Mouse (Mus musculus): ENCODE data around the gene Larp6. TPM values are rescaled to one million over a fixed set of nuclear protein-coding genes. Genes with fewer than 3 reads are reported as not detected.

Gene Larp6
- polyA plus RNA-seq, 1 experiment from 2014 or later, result 1.3 TPM

DNA sequence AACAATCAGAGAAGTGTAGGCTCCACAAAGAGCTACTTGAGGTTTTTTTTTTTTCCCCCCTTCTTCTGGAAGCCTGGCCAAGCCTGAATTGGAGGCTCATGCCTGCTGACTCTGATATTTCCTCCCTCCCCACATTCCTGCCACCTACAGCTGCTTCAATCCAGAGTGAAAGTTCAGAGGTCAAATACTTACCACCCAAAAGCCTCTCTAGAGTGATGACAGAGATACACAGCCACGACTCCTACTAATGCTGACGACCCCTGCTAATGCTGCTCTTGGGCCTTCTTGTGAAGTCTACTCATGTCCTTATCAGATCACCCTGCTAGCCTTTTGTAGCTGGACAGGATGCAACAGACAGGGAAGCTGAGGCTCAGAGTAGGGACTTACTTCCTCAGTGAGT is 52.4 kb downstream of the Larp6 start:
- Histone ChIP-seq H3K9me3 (ENCODE audit: control insufficient read depth, low read length) (no peaks in the 10 kb centered on the region), H3K27ac (ENCODE audit: low read length) (0 out of 2 replicates have a peak overlapping the region, but pooled peaks have one; percentile 5), H3K4me1 (replicated peaks; ENCODE audit: control insufficient read depth, insufficient read depth, low read length) (peaks cover 13% of the 10 kb centered on the region), H3K4me2 (ENCODE audit: low read depth, low read length) (no peak overlapping the region), H3K9ac (ENCODE audit: low read length) (no peak overlapping the region), H3K27me3 (ENCODE audit: control insufficient read depth, insufficient read depth, low read depth, low read length) (no peaks in the 10 kb centered on the region), H3K4me3 (ENCODE audit: low read length) (no peak overlapping the region), H3K36me3 (ENCODE audit: control insufficient read depth, insufficient read depth, low read length) (no peaks in the 10 kb centered on the region)
- peak; percentile 48 for ATAC-seq (ENCODE audit: low read depth)
- WGBS, result 3% methylated on average over 2 of the region's 2 CpGs

DNA sequence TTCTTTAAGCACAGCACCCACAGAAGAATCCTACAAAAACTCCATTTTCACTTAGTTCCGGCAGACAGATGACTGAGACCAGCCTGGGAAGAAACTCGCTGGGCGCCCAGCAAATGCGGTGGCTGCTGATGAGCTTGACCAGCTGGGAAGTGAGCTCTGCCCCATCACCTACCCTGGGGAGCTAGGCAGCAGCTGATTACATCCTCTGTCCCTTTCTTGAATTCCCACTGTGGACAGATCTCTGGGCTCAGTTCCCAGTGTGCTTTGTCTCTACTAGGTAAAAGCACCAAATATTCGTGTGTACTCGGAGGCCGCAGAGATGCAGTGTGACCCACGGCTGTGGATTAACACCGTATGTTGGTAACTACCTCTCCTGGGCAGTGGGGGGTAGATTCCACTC is 55.6 kb downstream of the Larp6 start:
- Histone ChIP-seq H3K9ac (ENCODE audit: low read length) (no peak overlapping the region), H3K4me1 (replicated peaks; ENCODE audit: control insufficient read depth, insufficient read depth, low read length) (peaks cover 13% of the 10 kb centered on the region), H3K27ac (ENCODE audit: low read length) (peak overlapping the region; percentile 2; the same call in 1 of the 2 replicates), H3K9me3 (ENCODE audit: control insufficient read depth, low read length) (0 out of 2 replicates have a peak, but pooled peaks cover 2% of the 10 kb centered on the region), H3K4me2 (ENCODE audit: low read depth, low read length) (no peak overlapping the region), H3K36me3 (ENCODE audit: control insufficient read depth, insufficient read depth, low read length) (no peaks in the 10 kb centered on the region), H3K27me3 (ENCODE audit: control insufficient read depth, insufficient read depth, low read depth, low read length) (no peaks in the 10 kb centered on the region), H3K4me3 (ENCODE audit: low read length) (no peak overlapping the region)
- ATAC-seq (ENCODE audit: low read depth), result 0 out of 2 replicates have a peak, but pooled peaks have one; percentile 22
- 45% methylated on average over 9 of the region's 9 CpGs for whole genome bisulfite sequencing

DNA sequence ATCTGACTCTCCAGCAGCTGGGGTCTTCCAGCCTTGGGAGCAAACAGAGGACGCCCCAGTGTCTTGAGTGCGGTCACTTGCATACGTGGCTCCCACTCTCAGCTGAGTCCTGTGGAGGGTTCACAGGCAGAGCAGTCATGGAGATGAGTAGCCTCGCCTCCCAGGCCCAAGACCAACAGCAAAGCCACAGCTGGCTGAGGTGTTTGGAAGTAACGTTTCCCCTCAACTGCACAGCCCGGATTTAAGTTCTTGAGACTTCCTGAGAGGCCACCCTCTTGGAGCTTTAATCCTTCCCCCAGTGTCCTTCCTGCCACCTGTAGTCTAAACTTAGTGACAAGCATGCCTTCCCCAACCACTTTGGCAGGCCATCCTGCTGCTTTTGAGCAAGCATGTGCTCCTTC is 56.9 kb downstream of the Larp6 start:
- Histone ChIP-seq H3K9ac (ENCODE audit: low read length) (no peak overlapping the region), H3K27me3 (ENCODE audit: control insufficient read depth, insufficient read depth, low read depth, low read length) (no peaks in the 10 kb centered on the region), H3K4me3 (ENCODE audit: low read length) (no peak overlapping the region), H3K27ac (ENCODE audit: low read length) (peak overlapping the region; percentile 45; the same call in 1 of the 2 replicates), H3K36me3 (ENCODE audit: control insufficient read depth, insufficient read depth, low read length) (no peaks in the 10 kb centered on the region), H3K9me3 (ENCODE audit: control insufficient read depth, low read length) (0 out of 2 replicates have a peak, but pooled peaks cover 2% of the 10 kb centered on the region), H3K4me2 (ENCODE audit: low read depth, low read length) (no peak overlapping the region), H3K4me1 (replicated peaks; ENCODE audit: control insufficient read depth, insufficient read depth, low read length) (peaks cover 13% of the 10 kb centered on the region)
- ATAC-seq (ENCODE audit: low read depth), result 0 out of 2 replicates have a peak, but pooled peaks have one; percentile 20
- WGBS, result 54% methylated on average over 6 of the region's 6 CpGs

DNA sequence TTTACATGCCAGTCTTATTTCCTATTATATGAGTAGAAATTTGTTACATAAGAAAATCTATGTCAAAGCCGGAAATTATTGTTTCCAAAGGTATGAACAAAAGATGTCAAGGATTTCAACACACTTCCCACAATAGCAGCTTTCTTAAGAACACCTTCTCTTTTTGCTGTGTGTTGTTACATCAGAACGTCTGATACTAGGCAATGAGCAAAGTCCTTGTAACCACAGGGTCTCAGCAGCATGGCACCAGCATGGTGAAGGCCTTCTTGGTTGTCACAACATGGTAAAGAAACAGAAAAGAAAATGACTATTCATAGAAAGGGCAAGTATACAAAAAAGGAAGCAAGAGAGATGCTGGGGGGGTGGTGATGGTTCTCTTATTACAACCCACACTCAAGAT is 60.9 kb downstream of the Larp6 start:
- no peaks in the 10 kb centered on the region for H3K36me3 ChIP-seq (ENCODE audit: control insufficient read depth, insufficient read depth, low read length)
- H3K4me1 ChIP-seq (replicated peaks; ENCODE audit: control insufficient read depth, insufficient read depth, low read length), result peaks cover 5% of the 10 kb centered on the region
- 0 out of 2 replicates have a peak, but pooled peaks cover 2% of the 10 kb centered on the region for H3K9me3 ChIP-seq (ENCODE audit: control insufficient read depth, low read length)
- H3K9ac ChIP-seq (ENCODE audit: low read length), result no peak overlapping the region
- H3K4me3 ChIP-seq (ENCODE audit: low read length), result no peak overlapping the region
- WGBS, result 86% methylated on average over 2 of the region's 2 CpGs
- no peaks in the 10 kb centered on the region for H3K27me3 ChIP-seq (ENCODE audit: control insufficient read depth, insufficient read depth, low read depth, low read length)
- no peak overlapping the region for H3K27ac ChIP-seq (ENCODE audit: low read length)
- H3K4me2 ChIP-seq (ENCODE audit: low read depth, low read length), result no peak overlapping the region
- no peak for ATAC-seq (ENCODE audit: low read depth)

DNA sequence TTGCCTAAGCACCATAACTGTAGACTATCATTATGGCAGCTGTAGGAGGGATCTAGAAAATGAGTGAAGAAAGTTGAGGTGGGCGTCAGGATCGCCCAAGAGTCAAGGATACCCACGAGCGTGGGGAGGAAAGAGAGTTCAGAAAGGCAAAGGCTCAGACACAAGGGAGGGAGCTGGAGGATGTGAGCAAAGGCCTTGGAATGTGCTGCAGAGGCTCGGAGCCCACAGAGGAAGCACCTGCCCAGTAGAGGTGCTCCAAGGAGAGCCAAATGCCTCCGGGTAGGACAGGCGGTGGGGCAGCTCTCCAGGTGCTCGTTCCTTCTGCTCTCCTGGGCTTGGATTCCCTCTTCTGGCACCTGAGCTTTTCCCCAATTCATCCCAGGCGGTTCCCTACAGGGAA is 64.1 kb downstream of the Larp6 start:
- ATAC-seq (ENCODE audit: low read depth), result no peak
- Histone ChIP-seq H3K27me3 (ENCODE audit: control insufficient read depth, insufficient read depth, low read depth, low read length) (no peaks in the 10 kb centered on the region), H3K9ac (ENCODE audit: low read length) (no peak overlapping the region), H3K36me3 (ENCODE audit: control insufficient read depth, insufficient read depth, low read length) (no peaks in the 10 kb centered on the region), H3K4me1 (replicated peaks; ENCODE audit: control insufficient read depth, insufficient read depth, low read length) (no peaks in the 10 kb centered on the region), H3K4me3 (ENCODE audit: low read length) (no peak overlapping the region), H3K9me3 (ENCODE audit: control insufficient read depth, low read length) (0 out of 2 replicates have a peak, but pooled peaks cover 2% of the 10 kb centered on the region), H3K27ac (ENCODE audit: low read length) (no peak overlapping the region), H3K4me2 (ENCODE audit: low read depth, low read length) (no peak overlapping the region)
- WGBS, result 73% methylated on average over 9 of the region's 9 CpGs

DNA sequence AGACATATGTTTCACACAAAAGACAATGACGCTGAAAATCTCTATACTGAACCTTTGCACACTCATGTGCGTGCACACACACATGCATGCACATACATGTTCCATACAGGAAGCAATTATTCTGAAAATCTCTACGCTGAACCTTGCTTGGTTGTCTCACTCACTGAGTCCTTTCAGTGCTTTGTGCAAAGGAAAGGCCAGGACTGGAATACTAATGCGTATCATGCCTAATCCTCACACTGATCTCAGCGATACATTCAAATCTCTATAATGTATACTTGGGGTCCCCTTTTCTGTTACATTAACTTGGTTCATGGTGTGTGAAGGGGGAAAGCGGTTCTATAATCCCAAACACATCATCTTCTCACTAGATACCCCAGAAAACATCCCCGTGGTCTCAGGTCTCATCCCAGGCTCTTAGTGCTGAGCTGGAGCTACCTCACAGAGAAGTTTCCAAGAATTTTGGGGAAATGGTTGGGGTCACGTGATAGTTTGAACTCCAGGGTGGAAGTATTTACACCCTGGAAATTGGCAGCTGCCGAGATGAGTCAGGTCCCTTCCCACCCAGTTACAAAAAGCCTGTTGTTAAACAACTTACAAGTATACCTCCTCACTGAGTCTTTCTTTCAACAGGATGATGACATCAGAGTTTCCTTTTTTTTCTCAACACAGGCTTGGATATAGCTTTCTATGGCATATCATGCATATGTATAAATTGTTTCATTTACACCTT is 69.4 kb downstream of the Larp6 start:
- H3K27ac ChIP-seq (ENCODE audit: low read length), result no peak overlapping the region
- H3K9me3 ChIP-seq (ENCODE audit: control insufficient read depth, low read length), result no peaks in the 10 kb centered on the region
- no peaks in the 10 kb centered on the region for H3K36me3 ChIP-seq (ENCODE audit: control insufficient read depth, insufficient read depth, low read length)
- no peak overlapping the region for H3K4me2 ChIP-seq (ENCODE audit: low read depth, low read length)
- no peak for ATAC-seq (ENCODE audit: low read depth)
- no peak overlapping the region for H3K9ac ChIP-seq (ENCODE audit: low read length)
- H3K4me3 ChIP-seq (ENCODE audit: low read length), result no peak overlapping the region
- H3K4me1 ChIP-seq (replicated peaks; ENCODE audit: control insufficient read depth, insufficient read depth, low read length), result no peaks in the 10 kb centered on the region
- 83% methylated on average over 9 of the region's 9 CpGs for WGBS
- H3K27me3 ChIP-seq (ENCODE audit: control insufficient read depth, insufficient read depth, low read depth, low read length), result no peaks in the 10 kb centered on the region

DNA sequence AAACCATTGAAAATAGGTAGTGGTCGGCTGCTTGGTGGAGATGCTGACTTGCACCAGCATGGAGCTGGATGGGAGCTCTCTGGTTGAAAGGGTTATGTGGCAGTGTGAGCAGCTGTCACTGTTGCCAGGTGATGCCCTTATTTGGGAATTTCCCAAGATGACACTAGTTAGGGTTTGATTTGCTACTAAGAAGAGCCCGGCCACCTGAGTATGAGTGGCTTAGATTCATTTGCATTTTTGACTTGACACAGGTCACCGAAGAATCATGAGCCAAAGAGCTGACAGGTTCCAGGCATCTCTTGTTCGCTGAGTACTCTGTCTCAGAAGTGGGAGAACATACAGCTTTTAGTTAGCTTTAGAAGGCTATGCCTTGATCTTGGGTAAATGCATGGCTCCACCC is 72.3 kb downstream of the Larp6 start:
- Histone ChIP-seq H3K36me3 (ENCODE audit: control insufficient read depth, insufficient read depth, low read length) (no peaks in the 10 kb centered on the region), H3K9me3 (ENCODE audit: control insufficient read depth, low read length) (no peaks in the 10 kb centered on the region), H3K4me3 (ENCODE audit: low read length) (no peak overlapping the region), H3K4me2 (ENCODE audit: low read depth, low read length) (no peak overlapping the region), H3K9ac (ENCODE audit: low read length) (no peak overlapping the region), H3K27me3 (ENCODE audit: control insufficient read depth, insufficient read depth, low read depth, low read length) (no peaks in the 10 kb centered on the region), H3K27ac (ENCODE audit: low read length) (no peak overlapping the region), H3K4me1 (replicated peaks; ENCODE audit: control insufficient read depth, insufficient read depth, low read length) (no peaks in the 10 kb centered on the region)
- 57% methylated on average over 4 of the region's 4 CpGs for WGBS
- no peak for ATAC-seq (ENCODE audit: low read depth)

DNA sequence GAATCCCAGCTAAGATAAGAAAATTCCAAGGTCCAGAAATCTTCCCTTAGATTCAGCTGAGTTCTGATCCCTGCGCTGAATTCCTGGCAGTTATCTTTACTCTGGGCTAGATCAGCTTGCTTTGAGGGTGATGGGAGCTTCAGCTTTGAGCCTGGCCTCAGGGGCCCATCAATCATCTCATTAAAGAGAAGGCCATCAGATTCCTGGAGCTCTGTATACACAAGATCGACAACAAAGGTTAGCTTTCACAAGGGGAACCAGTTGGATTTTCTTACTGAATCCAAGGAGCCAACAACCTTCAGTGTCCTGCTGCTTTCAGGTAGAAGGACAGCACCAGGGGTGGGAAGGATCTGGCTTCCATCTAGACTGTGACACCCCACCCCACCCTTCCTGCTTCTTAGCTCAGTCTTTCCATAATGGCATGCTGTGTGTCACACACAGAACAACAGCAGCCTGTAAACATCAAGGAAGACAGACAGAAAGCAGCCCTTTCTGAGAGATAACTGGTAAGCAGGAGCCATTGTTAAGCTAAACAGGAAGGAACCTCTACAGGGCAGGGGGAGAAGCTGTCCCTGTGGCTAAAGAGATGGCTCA is 74.8 kb downstream of the Larp6 start:
- Histone ChIP-seq H3K27me3 (ENCODE audit: control insufficient read depth, insufficient read depth, low read depth, low read length) (no peaks in the 10 kb centered on the region), H3K4me2 (ENCODE audit: low read depth, low read length) (no peak overlapping the region), H3K27ac (ENCODE audit: low read length) (no peak overlapping the region), H3K4me1 (replicated peaks; ENCODE audit: control insufficient read depth, insufficient read depth, low read length) (peaks cover 5% of the 10 kb centered on the region; the same call in 1 of the 2 replicates), H3K9ac (ENCODE audit: low read length) (no peak overlapping the region), H3K4me3 (ENCODE audit: low read length) (no peak overlapping the region), H3K9me3 (ENCODE audit: control insufficient read depth, low read length) (no peaks in the 10 kb centered on the region), H3K36me3 (ENCODE audit: control insufficient read depth, insufficient read depth, low read length) (no peaks in the 10 kb centered on the region)
- 8% methylated on average over 2 of the region's 2 CpGs for WGBS
- no peak for ATAC-seq (ENCODE audit: low read depth)
